Mouse (Mus musculus): ENCODE results near the gene Trpm2. TPM values are rescaled to one million over a fixed set of nuclear protein-coding genes. Genes with fewer than 3 reads are reported as not detected.

The Trpm2 gene
- polyA plus RNA-seq, 1 experiment from 2014 or later: 1.4 TPM

- no peak overlapping the region for H3K9ac ChIP-seq
- no peak overlapping the region for H3K27ac ChIP-seq
- H3K27me3 ChIP-seq: no peaks in the 10 kb centered on the region
- H3K4me2 ChIP-seq (replicated peaks): no peak overlapping the region
- no peaks in the 10 kb centered on the region for H3K36me3 ChIP-seq
- no peaks in the 10 kb centered on the region for H3K9me3 ChIP-seq (replicated peaks)
- ATAC-seq (ENCODE audit: low FRiP score): no peak
- no peaks in the 10 kb centered on the region for H3K4me1 ChIP-seq
- 41% methylated on average over 7 of the region's 7 CpGs for WGBS
- H3K4me3 ChIP-seq: no peak overlapping the region
Measured at GRCm38 (mm10) chr10:77926140-77926539, 44.2 kb downstream of the Trpm2 start.

GRCm38 (mm10) chr10:77922681-77923080 is 47.7 kb downstream of the Trpm2 start:
- no peak overlapping the region for H3K27ac ChIP-seq
- H3K4me1 ChIP-seq: no peaks in the 10 kb centered on the region
- H3K4me2 ChIP-seq (replicated peaks): no peak overlapping the region
- no peaks in the 10 kb centered on the region for H3K36me3 ChIP-seq
- ATAC-seq (ENCODE audit: low FRiP score): no peak
- H3K9ac ChIP-seq: no peak overlapping the region
- H3K27me3 ChIP-seq: no peaks in the 10 kb centered on the region
- whole genome bisulfite sequencing: 83% methylated on average over 4 of the region's 4 CpGs
- no peak overlapping the region for H3K4me3 ChIP-seq
- no peaks in the 10 kb centered on the region for H3K9me3 ChIP-seq (replicated peaks)

- Histone ChIP-seq H3K4me2 (replicated peaks) (no peak overlapping the region), H3K27ac (no peak overlapping the region), H3K36me3 (no peaks in the 10 kb centered on the region), H3K27me3 (no peaks in the 10 kb centered on the region), H3K9ac (no peak overlapping the region), H3K9me3 (replicated peaks) (no peaks in the 10 kb centered on the region), H3K4me3 (no peak overlapping the region), H3K4me1 (no peaks in the 10 kb centered on the region)
- 87% methylated on average over 5 of the region's 5 CpGs for WGBS
- ATAC-seq (ENCODE audit: low FRiP score): no peak
Measured at GRCm38 (mm10) chr10:77921009-77921408, 49.4 kb downstream of the Trpm2 start.

- no peaks in the 10 kb centered on the region for H3K4me1 ChIP-seq
- H3K9ac ChIP-seq: no peak overlapping the region
- WGBS: 61% methylated on average over 8 of the region's 8 CpGs
- ATAC-seq (ENCODE audit: low FRiP score): no peak
- no peaks in the 10 kb centered on the region for H3K9me3 ChIP-seq (replicated peaks)
- no peaks in the 10 kb centered on the region for H3K27me3 ChIP-seq
- no peak overlapping the region for H3K4me2 ChIP-seq (replicated peaks)
- no peak overlapping the region for H3K4me3 ChIP-seq
- H3K27ac ChIP-seq: no peak overlapping the region
- no peaks in the 10 kb centered on the region for H3K36me3 ChIP-seq
Measured at GRCm38 (mm10) chr10:77916636-77917335, 53.6 kb downstream of the Trpm2 start.

GRCm38 (mm10) chr10:77913292-77913691 is 57.1 kb downstream of the Trpm2 start:
- no peak overlapping the region for H3K27ac ChIP-seq
- H3K36me3 ChIP-seq: no peaks in the 10 kb centered on the region
- WGBS: 81% methylated on average over 4 of the region's 4 CpGs
- H3K4me2 ChIP-seq (replicated peaks): no peak overlapping the region
- no peaks in the 10 kb centered on the region for H3K9me3 ChIP-seq (replicated peaks)
- H3K9ac ChIP-seq: no peak overlapping the region
- H3K27me3 ChIP-seq: no peaks in the 10 kb centered on the region
- H3K4me3 ChIP-seq: no peak overlapping the region
- H3K4me1 ChIP-seq: no peaks in the 10 kb centered on the region
- no peak for ATAC-seq (ENCODE audit: low FRiP score)

- Histone ChIP-seq H3K4me2 (replicated peaks) (no peak overlapping the region), H3K27ac (no peak overlapping the region), H3K9me3 (replicated peaks) (no peaks in the 10 kb centered on the region), H3K27me3 (no peaks in the 10 kb centered on the region), H3K9ac (no peak overlapping the region), H3K4me1 (no peaks in the 10 kb centered on the region), H3K36me3 (no peaks in the 10 kb centered on the region), H3K4me3 (no peak overlapping the region)
- no peak for ATAC-seq (ENCODE audit: low FRiP score)
- 75% methylated on average over 7 of the region's 7 CpGs for WGBS
Measured at GRCm38 (mm10) chr10:77912605-77913004, 57.8 kb downstream of the Trpm2 start.

- Histone ChIP-seq H3K4me1 (peaks cover 17% of the 10 kb centered on the region), H3K27me3 (0 out of 2 replicates have a peak, but pooled peaks cover 10% of the 10 kb centered on the region), H3K4me3 (peak overlapping the region; percentile 54), H3K27ac (0 out of 2 replicates have a peak overlapping the region, but pooled peaks have one; percentile 7), H3K9ac (peak overlapping the region; percentile 70; the same call in 1 of the 2 replicates), H3K9me3 (replicated peaks) (no peaks in the 10 kb centered on the region), H3K4me2 (replicated peaks) (peak overlapping the region; percentile 79), H3K36me3 (no peaks in the 10 kb centered on the region)
- 8% methylated on average over 35 of the region's 35 CpGs for WGBS
- ATAC-seq (ENCODE audit: low FRiP score): peak; percentile 83
Measured at GRCm38 (mm10) chr10:77902894-77903715, 67.3 kb downstream of the Trpm2 start.

GRCm38 (mm10) chr10:77902211-77902893 is 68.0 kb downstream of the Trpm2 start, which contains the start of gene Lrrc3:
TSS of gene Lrrc3 (minus strand) at chr10:77902536.
- Histone ChIP-seq H3K27me3 (0 out of 2 replicates have a peak, but pooled peaks cover 10% of the 10 kb centered on the region), H3K4me2 (replicated peaks) (peak within 1 kb of the TSS; percentile 79), H3K27ac (peak within 1 kb of the TSS; percentile 19; the same call in 1 of the 2 replicates), H3K9ac (peak within 1 kb of the TSS; percentile 70), H3K4me3 (peak within 1 kb of the TSS; percentile 54), H3K4me1 (peaks cover 17% of the 10 kb centered on the region), H3K36me3 (no peaks in the 10 kb centered on the region), H3K9me3 (replicated peaks) (no peaks in the 10 kb centered on the region)
- WGBS: under 1% methylated on average over 36 of the region's 46 CpGs
- peak; percentile 84 for ATAC-seq (ENCODE audit: low FRiP score)

- Histone ChIP-seq H3K9me3 (replicated peaks) (no peaks in the 10 kb centered on the region), H3K27ac (peak overlapping the region; percentile 19; the same call in 1 of the 2 replicates), H3K4me3 (peak overlapping the region; percentile 54), H3K27me3 (0 out of 2 replicates have a peak, but pooled peaks cover 10% of the 10 kb centered on the region), H3K9ac (peak overlapping the region; percentile 70), H3K4me2 (replicated peaks) (peak overlapping the region; percentile 79), H3K36me3 (no peaks in the 10 kb centered on the region), H3K4me1 (peaks cover 17% of the 10 kb centered on the region)
- ATAC-seq (ENCODE audit: low FRiP score): peak; percentile 38
- 3% methylated on average over 14 of the region's 14 CpGs for WGBS
Measured at GRCm38 (mm10) chr10:77901871-77902210, 68.5 kb downstream of the Trpm2 start.

- no peaks in the 10 kb centered on the region for H3K36me3 ChIP-seq
- ATAC-seq (ENCODE audit: low FRiP score): no peak
- peak overlapping the region; percentile 54 for H3K4me3 ChIP-seq
- H3K9ac ChIP-seq: peak overlapping the region; percentile 70
- H3K27ac ChIP-seq: no peak overlapping the region
- H3K4me1 ChIP-seq: peaks cover 17% of the 10 kb centered on the region
- H3K27me3 ChIP-seq: 0 out of 2 replicates have a peak, but pooled peaks cover 10% of the 10 kb centered on the region
- WGBS: 85% methylated on average over 27 of the region's 27 CpGs
- no peaks in the 10 kb centered on the region for H3K9me3 ChIP-seq (replicated peaks)
- peak overlapping the region; percentile 79 for H3K4me2 ChIP-seq (replicated peaks)
Measured at GRCm38 (mm10) chr10:77900903-77901818, 69.2 kb downstream of the Trpm2 start.

- Histone ChIP-seq H3K27ac (no peak overlapping the region), H3K4me1 (peaks cover 17% of the 10 kb centered on the region), H3K9ac (no peak overlapping the region), H3K9me3 (replicated peaks) (no peaks in the 10 kb centered on the region), H3K4me3 (no peak overlapping the region), H3K36me3 (no peaks in the 10 kb centered on the region), H3K4me2 (replicated peaks) (no peak overlapping the region), H3K27me3 (0 out of 2 replicates have a peak, but pooled peaks cover 7% of the 10 kb centered on the region)
- ATAC-seq (ENCODE audit: low FRiP score): no peak
- 75% methylated on average over 7 of the region's 7 CpGs for WGBS
Measured at GRCm38 (mm10) chr10:77900126-77900525, 70.2 kb downstream of the Trpm2 start.

Measured in hindbrain, embryonic 12.5 days (tissue).